Mouse (Mus musculus): ENCODE measurements around the gene Fh1.

Fh1 gene

DNA sequence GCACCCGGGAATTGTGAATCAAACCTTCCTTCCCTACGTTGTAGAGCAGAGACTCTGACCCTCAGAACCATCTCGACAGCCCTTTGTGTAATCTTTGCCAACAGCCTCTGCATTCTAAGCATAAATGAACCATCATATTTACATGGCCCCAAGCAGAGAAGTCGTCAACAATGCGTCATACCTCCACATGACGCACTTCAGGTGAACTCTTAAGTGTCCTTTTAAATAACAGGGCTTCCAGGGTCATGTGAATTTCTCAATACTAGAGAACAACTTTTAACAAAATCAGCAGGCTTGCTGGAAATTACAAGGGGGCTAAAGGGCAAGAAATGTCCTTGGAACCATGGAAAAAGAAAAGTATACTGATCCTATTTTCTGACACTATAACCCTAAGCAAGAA lies 1.8 kb downstream of the Fh1 start:
- DNase-seq (ENCODE audit: low spot score in 2 of 2) = no peak

DNA sequence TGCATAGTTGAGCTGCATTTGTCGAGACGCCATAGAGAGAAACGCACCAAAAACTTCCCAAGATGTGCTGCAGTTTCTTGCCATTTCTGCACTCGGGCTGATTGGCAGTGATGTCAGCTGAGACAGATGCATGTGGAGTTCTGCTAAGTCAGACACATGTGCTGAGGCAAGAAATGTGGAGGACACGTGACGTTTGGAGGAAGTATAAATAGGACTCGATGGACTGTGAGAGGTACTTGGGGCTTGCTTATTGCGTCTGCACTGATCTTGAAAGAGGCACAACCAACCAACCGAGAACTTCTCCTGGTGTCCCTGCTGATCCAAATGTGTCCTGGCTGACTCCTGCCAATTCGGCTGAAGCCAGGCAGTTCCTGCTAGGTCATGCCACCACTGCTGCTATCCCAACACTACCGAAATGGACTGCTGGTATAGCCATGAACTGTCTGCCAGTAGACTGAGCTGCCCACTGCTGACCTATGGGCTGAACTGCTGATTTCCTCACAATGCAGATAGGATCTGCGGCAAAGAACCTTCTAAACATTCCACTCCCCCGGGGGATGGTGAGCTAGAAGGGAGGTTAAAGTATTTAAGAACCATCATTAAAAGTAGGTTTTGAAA lies 5.5 kb downstream of the Fh1 start, which contains the start of gene Kmo:
Gene Kmo, plus strand, starts transcription at position 568 of the 618 bp plus-strand sequence.
- no peak for DNase-seq (ENCODE audit: low spot score in 2 of 2)

DNA sequence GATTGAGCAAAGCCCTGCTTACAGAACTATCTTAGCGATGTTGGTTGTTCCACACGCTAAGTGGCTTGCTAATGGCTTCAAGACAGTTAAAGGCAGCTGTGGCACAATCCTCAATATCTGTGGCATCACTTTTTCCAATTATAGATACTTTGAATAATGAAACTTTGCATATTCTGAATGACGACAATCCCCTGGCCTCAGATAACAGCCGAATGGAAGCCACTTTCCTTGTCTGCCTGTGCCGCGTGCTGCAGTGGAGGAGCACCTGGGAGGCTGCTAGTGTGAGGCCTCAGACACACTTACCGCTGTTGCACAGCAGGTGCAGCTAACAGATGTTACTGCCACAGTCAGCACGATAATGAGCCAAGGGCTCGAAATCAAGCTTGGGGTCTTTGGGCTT lies 10.4 kb downstream of the Fh1 start:
- no peak for DNase-seq (ENCODE audit: low spot score in 2 of 2)

DNA sequence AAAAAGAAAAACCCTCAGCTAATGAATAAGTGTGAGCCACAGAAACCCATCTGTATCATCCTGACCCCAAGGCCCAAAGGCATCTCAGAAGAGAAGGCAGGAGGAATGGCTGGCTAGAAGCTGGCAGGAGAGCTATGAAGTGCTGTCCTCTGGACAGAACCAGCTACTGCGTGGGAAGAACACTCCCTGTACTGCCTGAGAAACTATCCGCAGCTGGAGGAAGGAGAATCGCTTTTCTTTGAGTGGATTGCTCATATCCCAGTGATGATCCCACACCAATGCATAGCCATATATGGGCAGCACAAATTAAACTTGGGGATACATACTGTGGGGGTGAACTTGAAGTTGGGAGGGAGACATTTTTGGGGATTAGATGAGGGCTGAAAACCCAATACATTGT lies 16.7 kb downstream of the Fh1 start:
- no peak for DNase-seq (ENCODE audit: low spot score in 2 of 2)

DNA sequence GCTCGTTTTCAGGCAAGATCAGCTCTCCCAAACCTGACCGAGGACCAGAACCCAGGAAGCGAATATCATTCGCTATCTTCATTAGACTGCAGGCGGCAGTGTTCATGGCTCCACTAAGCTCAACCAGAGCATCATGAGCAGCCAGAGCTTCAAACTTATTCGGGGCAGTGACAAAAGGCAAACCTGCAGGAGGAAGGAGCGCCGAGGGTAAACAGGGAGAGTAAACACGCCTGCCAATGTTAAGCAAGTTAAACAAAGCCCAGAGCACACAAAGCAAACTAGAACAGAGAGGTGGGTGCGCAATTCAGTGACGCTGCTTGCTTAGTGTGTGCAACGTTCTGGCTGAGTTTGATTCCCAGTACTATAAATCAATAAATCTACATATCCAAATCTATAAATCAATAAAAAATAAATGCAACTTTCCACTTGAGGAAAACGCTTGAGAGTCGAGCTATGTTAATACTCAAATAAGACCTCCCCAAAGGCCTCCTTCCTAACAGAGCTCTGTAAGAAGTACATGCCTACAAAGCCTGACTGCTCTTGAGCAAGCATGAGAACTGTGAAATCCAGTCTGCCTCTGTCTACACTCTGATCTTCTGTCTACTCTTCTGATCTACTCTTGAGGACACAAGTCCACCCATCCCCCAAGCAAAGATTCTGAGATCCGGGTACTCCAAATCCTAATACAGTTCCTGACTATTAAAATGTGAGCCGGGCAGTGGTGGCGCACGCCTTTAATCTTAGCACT lies 17.4 kb downstream of the Fh1 start:
- DNase-seq (ENCODE audit: low spot score in 2 of 2) = no peak

DNA sequence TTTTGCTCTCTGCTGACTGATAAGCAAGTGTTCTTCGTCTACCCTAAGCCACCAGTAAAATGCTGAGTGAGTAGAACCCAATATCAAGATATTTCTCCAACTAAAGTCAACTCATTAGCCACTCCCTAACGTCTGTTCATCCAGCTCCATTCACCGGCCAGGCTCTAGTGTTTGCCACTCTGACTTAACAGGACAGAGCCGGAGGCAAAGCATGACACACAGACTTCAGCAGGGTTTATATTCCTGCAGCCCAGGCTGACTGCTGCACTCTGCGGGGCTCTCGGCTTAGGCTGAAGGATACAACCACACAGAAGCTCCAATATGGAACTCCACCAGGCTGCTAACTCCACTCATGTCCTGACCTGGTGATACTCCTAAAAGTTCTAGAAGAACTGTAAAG lies 18.1 kb downstream of the Fh1 start:
- DNase-seq (ENCODE audit: low spot score in 2 of 2) = no peak

DNA sequence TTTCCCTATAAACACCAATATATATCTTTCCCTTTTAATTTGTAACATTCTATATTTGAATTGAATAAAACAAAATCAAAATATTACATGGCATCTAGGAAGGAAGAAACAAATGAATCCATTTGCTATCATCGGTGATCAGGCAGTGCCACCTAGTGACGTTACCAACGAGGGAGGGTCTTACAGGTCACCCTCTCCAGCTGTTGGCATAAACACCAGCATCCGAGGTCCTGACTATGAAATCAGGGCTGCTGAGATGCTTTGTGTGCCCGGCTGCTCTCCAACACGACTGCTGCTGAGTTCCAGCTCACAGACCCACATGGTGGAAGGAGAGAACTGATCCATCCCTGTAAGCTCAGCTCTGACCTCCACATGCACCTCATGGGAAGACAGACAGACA lies 22.0 kb downstream of the Fh1 start:
- DNase-seq (ENCODE audit: low spot score in 2 of 2) = no peak

DNA sequence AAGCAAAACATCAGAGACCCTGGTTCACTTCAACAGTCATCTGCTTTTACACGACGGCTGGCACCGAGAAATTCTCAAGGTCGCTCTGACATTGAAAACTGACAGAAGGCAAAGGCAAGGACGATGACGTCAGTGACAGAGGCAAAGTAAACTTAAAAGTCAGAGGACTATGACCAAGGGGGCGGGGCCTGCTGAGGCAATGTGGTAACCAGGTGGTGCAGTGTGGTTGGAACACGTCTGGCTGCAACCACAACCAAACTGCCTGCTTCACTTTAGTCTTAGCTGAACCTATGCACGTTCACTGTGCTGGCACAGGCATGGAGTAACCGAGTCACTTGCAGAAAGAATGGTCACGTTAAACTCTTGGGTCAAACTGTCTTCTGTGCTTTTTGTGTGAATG lies 23.2 kb downstream of the Fh1 start:
- DNase-seq (ENCODE audit: low spot score in 2 of 2) = no peak

DNA sequence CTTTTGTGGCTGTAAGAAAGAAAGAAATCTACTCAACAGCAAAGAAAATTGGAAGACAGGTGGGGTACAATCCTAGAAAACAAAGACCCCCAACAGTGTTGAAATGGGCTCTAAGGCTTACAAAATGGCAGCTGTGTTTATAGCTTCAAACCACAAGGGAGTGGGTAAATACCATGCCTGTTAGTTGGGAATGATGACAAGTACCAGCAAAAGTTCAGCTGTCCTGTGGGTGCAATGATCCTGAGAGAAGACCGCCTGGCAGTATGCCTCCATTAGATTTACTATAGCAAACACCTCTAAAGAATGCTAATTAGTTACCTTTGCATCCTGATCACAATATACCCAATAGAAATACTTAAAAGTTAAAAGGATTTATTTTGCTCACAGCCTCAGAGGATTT lies 32.6 kb downstream of the Fh1 start:
- DNase-seq (ENCODE audit: low spot score in 2 of 2) = no peak

DNA sequence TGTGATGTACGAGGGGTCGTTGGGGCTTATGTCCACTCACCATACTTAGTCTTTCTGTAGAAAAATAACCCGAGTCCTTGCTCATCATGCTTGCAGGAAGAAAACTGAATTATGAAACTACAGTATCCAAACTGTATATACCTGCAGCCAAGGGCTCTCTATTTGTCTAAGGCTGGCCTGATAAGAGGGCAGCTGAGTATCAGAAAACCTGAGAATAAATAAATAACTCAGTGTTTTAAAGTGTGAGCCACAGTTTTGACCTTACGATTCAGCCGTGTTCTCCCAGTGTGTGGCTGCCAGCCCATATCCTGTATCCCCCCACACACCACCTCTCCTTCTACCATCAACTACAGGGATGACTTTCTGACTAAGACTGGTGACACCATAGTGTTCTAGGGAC lies 38.8 kb downstream of the Fh1 start:
- DNase-seq (ENCODE audit: low spot score in 2 of 2) = no peak

DNA sequence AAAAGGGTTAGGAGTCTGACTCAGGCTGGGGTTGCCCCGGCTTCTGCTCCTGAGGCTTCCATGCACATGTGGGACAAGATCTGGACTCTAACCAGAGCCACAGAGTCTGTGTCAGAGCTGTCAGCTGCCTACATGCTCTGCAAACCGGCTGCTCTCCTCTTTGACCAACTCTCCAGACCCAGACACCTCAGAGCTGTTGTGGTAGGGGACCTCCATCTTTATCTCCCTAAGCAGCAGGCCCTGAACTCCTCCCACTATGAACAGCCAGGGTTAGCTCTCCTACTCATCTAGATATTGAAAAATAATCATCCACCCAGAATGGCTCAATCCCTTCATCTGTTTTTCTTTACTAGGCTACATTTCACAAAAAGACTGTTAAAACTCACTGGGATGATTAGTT lies 40.2 kb downstream of the Fh1 start:
- no peak for DNase-seq (ENCODE audit: low spot score in 2 of 2)

DNA sequence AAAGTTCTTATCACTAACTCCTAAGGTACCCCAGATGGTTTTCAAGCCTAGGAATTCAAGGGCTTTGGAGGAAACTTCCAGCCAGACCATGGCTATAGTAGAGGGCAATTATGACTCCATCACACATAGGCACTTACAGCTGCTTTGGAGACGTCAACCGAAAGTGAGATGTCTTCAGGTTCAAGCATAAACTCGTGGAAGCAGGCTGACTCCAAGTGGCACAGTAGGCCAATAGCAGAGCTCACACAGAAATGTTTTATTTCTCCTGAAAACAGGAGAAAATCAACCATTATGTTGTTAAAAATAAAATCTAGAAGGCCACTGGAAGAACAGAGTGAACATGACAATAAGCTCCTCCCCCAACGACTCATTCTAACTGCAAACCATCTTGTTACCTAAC lies 42.6 kb downstream of the Fh1 start:
- DNase-seq (ENCODE audit: low spot score in 2 of 2) = no peak

DNA sequence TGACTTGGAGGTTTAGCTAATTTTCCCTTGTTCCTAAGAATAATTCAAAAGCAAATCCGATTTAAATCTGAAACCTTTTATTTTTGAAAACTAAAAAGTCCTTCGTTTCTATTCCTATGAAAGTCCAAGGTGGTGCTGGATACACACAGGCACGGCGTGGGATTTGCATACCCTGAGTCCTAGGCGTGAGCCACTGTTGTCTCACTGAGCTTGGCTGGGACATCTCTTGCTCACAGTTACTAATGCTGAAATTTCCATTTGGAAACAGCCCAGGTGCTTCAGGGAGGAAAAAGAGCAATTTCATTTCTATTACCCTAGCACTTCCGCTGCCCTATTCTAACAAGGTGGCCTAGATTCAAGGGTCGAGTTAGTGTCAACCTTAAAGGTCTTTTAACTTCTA lies 45.1 kb downstream of the Fh1 start:
- no peak for DNase-seq (ENCODE audit: low spot score in 2 of 2)

DNA sequence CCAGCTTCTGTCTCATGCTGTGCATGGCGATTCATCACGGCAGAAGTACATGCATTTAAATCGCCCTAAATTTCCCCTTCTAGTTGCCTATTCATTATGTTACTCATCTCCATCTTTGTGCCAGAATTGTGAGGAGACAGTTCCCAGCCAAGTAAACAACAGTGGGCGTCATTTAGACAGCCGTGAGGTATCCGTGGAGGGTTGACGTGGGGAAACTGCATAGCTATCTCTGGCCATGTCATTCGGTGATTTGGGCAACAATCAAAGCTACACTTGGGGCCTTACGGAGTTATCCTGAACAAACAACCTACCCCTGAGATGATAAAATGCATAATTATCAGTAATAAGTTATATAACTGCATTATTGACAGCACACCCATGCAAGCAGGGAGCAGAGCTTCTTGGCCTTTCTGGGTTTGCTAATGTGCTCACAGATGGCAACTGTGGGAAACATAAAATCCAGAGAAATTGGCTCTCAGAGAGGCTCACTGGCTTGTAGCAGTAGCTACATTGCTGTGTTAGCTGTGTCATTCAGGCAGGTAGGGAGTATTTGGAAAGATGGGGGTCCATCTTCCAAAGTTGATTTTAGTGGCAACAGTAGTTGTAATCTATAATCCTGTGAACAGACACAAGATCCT lies 45.7 kb downstream of the Fh1 start:
- no peak for DNase-seq (ENCODE audit: low spot score in 2 of 2)

DNA sequence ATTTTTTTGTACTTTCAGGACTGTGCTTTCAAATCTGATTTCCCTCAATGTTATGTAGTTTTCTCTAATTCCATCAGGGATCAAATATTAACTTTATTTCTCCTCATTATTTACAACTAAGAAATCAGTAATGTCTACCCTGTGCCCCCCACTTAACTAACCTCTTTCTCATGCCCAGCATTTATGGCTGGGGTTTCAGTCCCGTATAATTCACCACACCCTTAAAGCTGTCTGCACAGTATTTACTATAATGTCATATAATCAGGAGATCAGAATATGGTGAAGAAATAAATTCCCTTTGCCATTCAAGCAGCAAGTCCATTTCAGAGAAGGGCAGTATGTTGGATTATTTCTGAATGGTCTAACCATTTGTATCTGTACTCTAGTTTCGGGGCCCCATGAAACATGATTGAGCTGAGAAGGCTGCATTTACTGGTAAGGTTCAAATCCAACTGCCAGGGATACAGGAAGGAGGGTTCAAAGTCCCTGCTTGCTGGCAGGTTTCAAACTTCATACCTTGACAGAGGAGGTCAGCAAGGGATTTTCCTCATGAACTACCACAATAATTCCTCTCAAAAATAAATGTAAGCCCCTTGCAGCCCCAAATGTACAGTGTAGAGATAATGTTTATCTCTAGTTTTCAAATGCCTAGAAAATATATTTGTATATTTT lies 46.9 kb downstream of the Fh1 start:
- no peak for DNase-seq (ENCODE audit: low spot score in 2 of 2)

DNA sequence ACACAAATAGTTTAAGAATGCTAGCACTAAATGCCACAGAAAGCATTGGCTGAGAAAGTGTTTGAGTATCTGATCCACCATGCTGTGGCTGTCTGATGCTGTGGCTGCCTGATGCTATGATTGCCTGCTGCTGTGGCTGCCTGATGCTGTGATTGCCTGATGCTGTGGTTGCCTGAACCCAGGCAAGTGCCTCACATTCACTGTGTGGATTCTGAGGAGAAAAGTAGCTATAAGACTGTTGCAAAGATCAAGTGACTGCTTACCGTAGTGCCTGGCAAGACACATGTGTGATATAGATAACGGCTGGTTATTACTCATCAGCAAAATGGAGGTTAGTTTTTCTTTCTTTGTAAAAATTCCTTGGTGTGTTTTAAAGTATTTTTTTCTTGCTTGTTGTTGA lies 51.3 kb downstream of the Fh1 start:
- DNase-seq (ENCODE audit: low spot score in 2 of 2) = no peak

DNA sequence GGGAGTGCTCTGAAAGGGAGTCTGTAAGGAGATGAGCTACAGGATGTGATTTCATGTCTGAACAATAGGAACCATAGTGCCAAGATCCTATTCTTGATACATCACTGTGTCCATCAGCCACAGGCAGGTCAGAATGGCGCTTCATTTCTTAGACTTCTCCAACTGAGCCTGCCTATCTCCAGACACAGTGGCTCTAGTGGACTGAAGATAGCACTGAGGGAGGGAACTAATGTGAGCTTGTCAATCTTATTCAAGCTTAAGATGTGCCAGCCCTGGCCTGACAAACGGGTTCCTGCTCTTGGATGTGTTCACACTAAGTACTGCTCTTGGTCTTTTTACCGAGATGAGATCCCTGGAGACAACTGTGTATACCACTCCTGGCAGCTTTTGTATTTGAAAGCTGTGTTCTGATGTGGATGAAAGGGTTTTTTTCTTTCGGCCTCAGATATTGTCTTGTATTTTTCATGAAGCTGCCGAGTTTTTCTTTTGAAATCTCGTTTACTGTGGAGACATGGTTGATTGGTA lies 59.8 kb downstream of the Fh1 start:
- no peak for DNase-seq (ENCODE audit: low spot score in 2 of 2)

DNA sequence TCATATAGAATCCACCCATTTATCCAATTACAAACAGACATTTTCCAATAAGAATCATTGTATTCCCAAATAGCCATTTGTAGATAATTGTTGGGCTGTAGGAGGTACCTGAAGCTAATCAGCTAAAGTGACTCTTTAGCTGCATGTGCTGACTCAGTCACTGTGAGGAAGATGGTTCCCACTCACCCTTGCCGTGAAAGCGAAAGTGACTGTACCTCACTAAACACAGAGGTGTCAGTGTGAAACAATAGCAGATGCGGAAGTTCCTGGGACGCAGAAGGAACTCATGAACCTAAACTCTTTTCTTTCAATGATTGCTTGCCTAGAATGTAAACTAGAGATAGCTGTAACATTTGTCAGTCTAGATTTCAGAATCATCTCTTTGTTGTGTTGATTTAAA lies 61.1 kb downstream of the Fh1 start:
- no peak for DNase-seq (ENCODE audit: low spot score in 2 of 2)

DNA sequence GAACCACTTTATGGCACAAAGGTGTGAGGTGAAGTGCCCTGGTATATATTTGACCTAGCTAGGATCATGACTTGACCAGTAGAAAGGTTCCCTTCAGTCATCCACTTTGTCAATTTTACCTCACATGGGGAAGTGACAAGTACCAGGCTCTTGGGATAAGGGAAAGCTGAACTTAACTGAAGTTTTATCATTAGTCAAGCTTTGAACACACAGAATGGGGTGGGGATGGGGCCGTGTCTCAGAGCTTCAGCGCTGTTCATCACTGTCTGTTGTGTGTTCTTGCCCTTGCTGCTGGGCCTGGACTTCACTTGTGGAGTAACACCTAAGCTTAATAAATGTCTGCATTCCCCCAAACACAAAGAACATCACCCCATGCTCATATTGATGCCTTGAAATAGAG lies 63.1 kb downstream of the Fh1 start:
- DNase-seq (ENCODE audit: low spot score in 2 of 2) = no peak

DNA sequence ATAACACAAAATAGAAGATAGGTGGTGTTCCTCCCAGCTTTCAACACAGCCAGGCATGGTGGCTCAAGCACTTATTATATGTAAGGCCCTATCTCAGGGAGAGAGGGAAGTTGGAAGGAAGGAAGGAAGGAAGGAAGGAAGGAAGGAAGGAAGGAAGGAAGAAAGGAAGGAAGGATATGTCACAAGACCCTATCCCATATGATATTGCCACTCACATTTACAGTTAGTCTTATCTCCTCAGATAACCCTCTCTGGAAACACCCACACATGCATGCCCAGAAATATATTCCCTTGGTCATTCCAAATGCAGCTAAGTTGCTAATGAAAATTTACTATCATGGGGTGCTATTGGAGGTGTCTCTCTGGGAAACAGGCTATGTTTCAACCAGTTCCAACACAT lies 63.6 kb downstream of the Fh1 start:
- DNase-seq (ENCODE audit: low spot score in 2 of 2) = no peak

DNA sequence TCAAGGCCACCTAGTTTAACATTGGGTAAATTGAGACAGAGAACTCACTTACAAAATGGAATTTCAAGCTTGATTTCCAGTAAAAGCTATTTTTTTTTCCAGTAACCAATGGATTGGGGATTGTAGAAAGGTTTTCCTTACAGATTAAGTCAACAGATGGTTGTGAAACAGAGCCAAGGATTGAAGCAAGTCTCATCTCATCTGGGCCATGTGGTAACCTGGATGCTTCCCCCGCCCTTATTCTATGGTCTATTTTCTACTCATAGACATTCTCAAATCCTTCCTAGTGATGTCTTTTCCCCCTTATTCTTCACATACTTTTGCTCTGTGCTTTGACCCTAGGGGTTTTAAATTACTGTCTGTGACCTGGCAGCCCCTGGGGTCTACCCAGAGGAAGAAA lies 70.8 kb downstream of the Fh1 start:
- DNase-seq (ENCODE audit: low spot score in 2 of 2) = no peak

DNA sequence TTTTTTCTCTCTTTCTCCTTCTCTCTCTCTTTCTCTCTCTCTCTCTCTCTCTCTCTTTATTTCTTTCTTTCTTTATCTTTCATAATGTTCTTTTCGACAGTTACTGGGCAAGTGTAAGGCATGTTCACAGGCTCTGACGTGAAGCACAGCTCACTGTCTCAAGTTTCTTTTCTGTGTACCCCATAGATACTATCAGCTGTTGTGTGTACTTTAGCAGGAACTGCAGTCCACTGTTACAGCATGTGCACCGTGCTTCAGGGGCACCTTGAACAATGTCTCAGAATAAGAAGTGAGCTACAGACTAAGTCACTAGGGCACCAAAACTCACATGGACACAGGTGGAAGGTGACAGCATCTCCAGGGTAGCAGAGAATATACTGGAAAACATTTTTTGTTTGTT lies 73.0 kb downstream of the Fh1 start:
- no peak for DNase-seq (ENCODE audit: low spot score in 2 of 2)

DNA sequence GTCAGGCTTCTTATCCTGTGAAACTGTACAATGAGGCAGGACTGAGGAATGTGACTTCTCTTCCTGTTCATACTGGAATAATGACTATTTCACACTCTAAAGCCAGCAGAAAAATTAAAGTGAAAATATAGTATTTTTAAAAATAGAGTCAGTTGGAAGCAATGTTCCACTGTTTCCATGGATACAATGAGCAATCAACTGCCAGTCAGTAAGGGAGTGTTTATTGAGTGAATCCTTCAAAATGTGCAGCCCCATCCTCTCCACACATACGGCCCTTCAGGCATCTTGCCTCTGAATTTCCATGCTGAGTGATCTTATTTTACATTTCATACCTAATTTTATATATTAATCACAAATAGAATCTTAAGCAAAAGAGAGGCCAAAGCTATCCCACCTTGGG lies 74.8 kb downstream of the Fh1 start:
- DNase-seq (ENCODE audit: low spot score in 2 of 2) = peak in 1 of 2 experiments; percentile 39
